Mouse (Mus musculus): ENCODE measurements around the gene Prss16.

GRCm38 (mm10) chr13:22009642-22010041 is at the start of gene Prss16:
- TF ChIP-seq BHLHE40 (IDR thresholded peaks at IDR 0.05; ENCODE audit: borderline replicate concordance, low read depth, low read length) (no peak), POLR2AphosphoS5 (IDR thresholded peaks at IDR 0.05; ENCODE audit: borderline replicate concordance, low read depth, low read length) (no peak), E2F4 (IDR thresholded peaks at IDR 0.05; ENCODE audit: borderline replicate concordance, low read depth, low read length) (no peak), POLR2A (IDR thresholded peaks at IDR 0.05; ENCODE audit: control insufficient read depth in 1 of 2, insufficient read depth in 1 of 2, low read depth in 1 of 2, low read length in 2 of 2, poor library complexity in 1 of 2) (no peak), ETS1 (IDR thresholded peaks at IDR 0.05; ENCODE audit: low read depth, low read length) (no peak), CTCF (IDR thresholded peaks at IDR 0.05 in 2 of 3, conservative IDR thresholded peaks at IDR 0.05 in 1 of 3; ENCODE audit: control insufficient read depth in 1 of 3, insufficient read depth in 1 of 3, low read depth in 2 of 3, low read length in 3 of 3, poor library complexity in 1 of 3, severe bottlenecking in 1 of 3) (no peak), HCFC1 (IDR thresholded peaks at IDR 0.05; ENCODE audit: low read depth, low read length) (no peak)
